Mouse (Mus musculus): ENCODE results near the gene Gcnt4. TPM values are rescaled to one million over a fixed set of nuclear protein-coding genes. Genes with fewer than 3 reads are reported as not detected.

The Gcnt4 gene
- polyA plus RNA-seq, 1 experiment from 2014 or later = 1.3 TPM

DNA sequence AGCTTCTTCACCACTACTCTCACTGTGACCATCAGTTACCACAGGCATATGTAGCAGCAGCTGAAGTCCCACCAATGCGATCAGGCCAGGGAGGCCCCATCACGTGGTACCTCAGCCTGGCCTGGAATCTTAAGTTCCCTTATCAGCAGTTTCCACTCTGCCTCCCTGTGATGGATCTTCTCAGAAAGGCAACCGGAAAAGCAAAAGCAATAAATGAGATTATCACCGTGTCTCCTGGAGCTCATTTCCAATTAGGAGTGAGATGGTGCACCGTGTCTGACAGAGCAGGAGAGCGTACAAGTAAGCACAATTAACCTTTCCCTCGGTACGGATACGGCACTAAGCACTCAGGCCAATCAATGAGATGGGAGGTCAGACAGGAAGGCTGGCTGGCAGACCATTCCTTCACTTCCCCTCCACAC is 47.4 kb downstream of the Gcnt4 start:
- Histone ChIP-seq H3K27me3 (ENCODE audit: insufficient read depth, low read length) (no peaks in the 10 kb centered on the region), H3K27ac (no peak overlapping the region), H3K4me1 (replicated peaks; ENCODE audit: insufficient read depth, low read length) (no peaks in the 10 kb centered on the region), H3K4me2 (ENCODE audit: low read length) (no peak overlapping the region), H3K9me3 (replicated peaks; ENCODE audit: low read length) (no peaks in the 10 kb centered on the region), H3K4me3 (replicated peaks; ENCODE audit: low read depth, low read length) (no peak overlapping the region), H3K9ac (ENCODE audit: low read depth, low read length) (no peak overlapping the region), H3K36me3 (ENCODE audit: insufficient read depth, low read length) (no peaks in the 10 kb centered on the region)
- WGBS = 63% methylated on average over 9 of the region's 9 CpGs
- DNase-seq (ENCODE audit: low spot score) (no peak), ATAC-seq (replicated peaks; ENCODE audit: low FRiP score, low read depth) (no peak)
- no peak for TF ChIP-seq CTCF (IDR thresholded peaks at IDR 0.05; ENCODE audit: low read depth)

DNA sequence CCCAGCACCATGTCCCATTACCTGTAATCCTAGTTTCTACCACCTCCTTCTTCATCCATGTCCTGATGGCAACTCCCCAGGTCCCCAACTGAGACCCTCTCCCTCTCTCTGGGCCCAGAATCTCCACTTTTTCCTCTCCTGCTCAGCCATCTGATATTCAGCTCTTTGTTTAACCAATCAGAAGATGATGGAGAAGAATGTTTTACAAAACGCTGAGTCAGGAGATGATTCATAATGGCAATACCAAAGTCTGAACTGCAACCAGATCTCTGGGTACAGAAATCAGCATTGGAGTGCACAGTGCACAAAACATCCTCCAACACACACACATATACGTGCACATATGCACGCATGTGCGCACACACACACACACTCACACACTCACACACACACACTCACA is 48.8 kb downstream of the Gcnt4 start:
- Histone ChIP-seq H3K36me3 (ENCODE audit: insufficient read depth, low read length) (no peaks in the 10 kb centered on the region), H3K4me1 (replicated peaks; ENCODE audit: insufficient read depth, low read length) (no peaks in the 10 kb centered on the region), H3K4me2 (ENCODE audit: low read length) (no peak overlapping the region), H3K9me3 (replicated peaks; ENCODE audit: low read length) (no peaks in the 10 kb centered on the region), H3K27ac (no peak overlapping the region), H3K4me3 (replicated peaks; ENCODE audit: low read depth, low read length) (no peak overlapping the region), H3K27me3 (ENCODE audit: insufficient read depth, low read length) (no peaks in the 10 kb centered on the region), H3K9ac (ENCODE audit: low read depth, low read length) (no peak overlapping the region)
- no peak for ATAC-seq (replicated peaks; ENCODE audit: low FRiP score, low read depth)
- 92% methylated on average over 4 of the region's 4 CpGs for WGBS
- no peak for TF ChIP-seq CTCF (IDR thresholded peaks at IDR 0.05; ENCODE audit: low read depth)
- DNase-seq (ENCODE audit: low spot score) = no peak

DNA sequence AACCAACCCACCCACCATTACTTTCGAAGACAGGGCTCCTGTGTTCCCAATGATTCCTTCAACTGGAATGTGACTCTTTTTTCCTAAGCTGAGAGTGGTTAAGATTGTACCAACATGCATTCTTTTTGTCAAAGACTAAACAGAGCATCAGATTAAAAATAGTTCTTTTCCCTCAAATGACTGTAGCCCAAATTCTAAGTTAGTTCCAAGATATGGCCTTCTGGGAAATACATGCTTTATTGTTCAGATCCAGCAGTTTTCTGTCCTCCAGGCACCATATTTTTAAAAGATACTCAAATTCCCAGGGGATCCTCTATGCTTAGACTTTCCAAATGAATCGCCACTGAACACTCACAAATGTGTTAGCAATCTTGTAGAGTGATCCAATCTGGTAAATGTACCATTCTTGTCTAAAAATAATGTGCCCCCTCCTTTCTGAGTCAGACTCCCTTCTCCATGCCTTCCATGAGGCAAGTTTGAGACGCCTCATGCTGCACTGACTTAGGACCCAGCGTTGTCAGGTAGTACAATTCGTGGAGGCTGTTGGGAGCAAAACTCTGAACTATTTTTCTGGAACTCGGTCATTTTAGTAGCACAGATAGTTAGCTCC is 52.6 kb downstream of the Gcnt4 start:
- WGBS = 87% methylated on average over 6 of the region's 6 CpGs
- H3K9me3 ChIP-seq (replicated peaks; ENCODE audit: low read length) = no peaks in the 10 kb centered on the region
- no peaks in the 10 kb centered on the region for H3K4me1 ChIP-seq (replicated peaks; ENCODE audit: insufficient read depth, low read length)
- no peak for TF ChIP-seq CTCF (IDR thresholded peaks at IDR 0.05; ENCODE audit: low read depth)
- H3K36me3 ChIP-seq (ENCODE audit: insufficient read depth, low read length) = no peaks in the 10 kb centered on the region
- H3K4me2 ChIP-seq (ENCODE audit: low read length) = no peak overlapping the region
- H3K27me3 ChIP-seq (ENCODE audit: insufficient read depth, low read length) = no peaks in the 10 kb centered on the region
- no peak overlapping the region for H3K27ac ChIP-seq
- DNase-seq (ENCODE audit: low spot score) (no peak), ATAC-seq (replicated peaks; ENCODE audit: low FRiP score, low read depth) (no peak)
- no peak overlapping the region for H3K4me3 ChIP-seq (replicated peaks; ENCODE audit: low read depth, low read length)
- H3K9ac ChIP-seq (ENCODE audit: low read depth, low read length) = no peak overlapping the region

DNA sequence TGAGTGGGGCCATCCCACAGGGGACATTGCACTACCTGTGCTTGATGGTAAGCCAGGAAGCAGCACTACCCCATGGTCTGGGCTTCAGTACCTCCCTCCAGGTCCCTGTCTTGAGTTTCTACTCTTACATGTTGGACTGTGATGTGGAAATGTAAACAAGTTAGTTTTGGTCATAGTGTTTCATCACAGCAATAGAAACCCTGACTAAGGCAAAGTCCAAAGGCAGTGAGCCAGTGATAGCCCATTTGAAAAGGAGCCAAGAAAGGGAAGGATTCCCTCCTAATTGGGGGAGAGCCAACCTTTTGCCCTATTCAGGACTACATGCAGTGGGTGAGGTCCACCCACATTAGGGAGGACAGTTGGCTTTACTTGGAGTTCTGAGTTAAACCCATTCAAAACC is 56.1 kb downstream of the Gcnt4 start:
- DNase-seq (ENCODE audit: low spot score) = no peak
- no peak overlapping the region for H3K9ac ChIP-seq (ENCODE audit: low read depth, low read length)
- H3K4me2 ChIP-seq (ENCODE audit: low read length) = no peak overlapping the region
- H3K4me1 ChIP-seq (replicated peaks; ENCODE audit: insufficient read depth, low read length) = peaks cover 5% of the 10 kb centered on the region; the same call in 1 of the 2 replicates
- H3K27me3 ChIP-seq (ENCODE audit: insufficient read depth, low read length) = no peaks in the 10 kb centered on the region
- H3K27ac ChIP-seq = no peak overlapping the region
- TF ChIP-seq CTCF (IDR thresholded peaks at IDR 0.05; ENCODE audit: low read depth) = no peak
- no peak for ATAC-seq (replicated peaks; ENCODE audit: low FRiP score, low read depth)
- no peaks in the 10 kb centered on the region for H3K36me3 ChIP-seq (ENCODE audit: insufficient read depth, low read length)
- no peak overlapping the region for H3K4me3 ChIP-seq (replicated peaks; ENCODE audit: low read depth, low read length)
- H3K9me3 ChIP-seq (replicated peaks; ENCODE audit: low read length) = no peaks in the 10 kb centered on the region

DNA sequence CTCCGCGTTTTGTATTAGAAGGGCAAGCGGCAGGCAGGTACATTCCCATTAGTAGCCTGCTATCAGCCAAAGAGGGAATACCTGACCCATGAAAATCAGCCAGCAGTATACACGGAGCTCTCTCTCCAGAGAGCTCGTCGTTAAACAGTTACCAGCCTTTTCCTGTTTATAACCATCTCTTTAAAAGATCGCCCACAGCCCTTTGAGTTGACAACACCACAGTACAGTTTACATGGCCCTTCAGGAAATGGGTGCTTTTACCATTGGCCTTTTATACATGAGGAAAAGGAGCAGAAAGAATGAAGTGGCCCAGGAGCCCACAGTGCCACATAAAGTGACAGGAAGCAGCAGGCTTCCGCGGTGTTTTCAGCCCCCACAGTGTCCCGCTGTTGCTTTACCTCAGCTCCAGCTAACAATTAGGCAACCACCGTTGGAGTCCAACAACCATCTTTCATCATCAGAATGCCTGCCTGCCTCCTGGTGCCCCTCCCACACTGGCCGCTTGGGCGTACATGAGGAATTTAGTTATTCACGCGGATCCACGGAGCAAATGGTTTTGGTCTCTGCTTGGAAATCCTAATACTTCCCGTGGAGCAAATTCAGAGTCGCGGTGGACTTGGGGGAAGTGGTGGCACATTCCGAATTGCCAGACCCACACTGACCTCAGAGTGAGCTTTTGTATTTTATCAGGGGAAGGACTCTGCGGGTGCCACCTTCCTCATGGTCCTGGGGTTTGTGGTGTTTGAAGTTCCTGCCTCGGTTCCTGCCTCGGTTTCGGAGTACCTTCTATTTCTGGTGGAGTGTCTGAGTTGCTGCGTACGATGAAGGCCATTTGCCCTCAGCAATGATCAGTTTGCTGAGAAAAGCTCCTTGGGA is 59.0 kb downstream of the Gcnt4 start:
- Histone ChIP-seq H3K36me3 (ENCODE audit: insufficient read depth, low read length) (no peaks in the 10 kb centered on the region), H3K9me3 (replicated peaks; ENCODE audit: low read length) (no peaks in the 10 kb centered on the region), H3K27me3 (ENCODE audit: insufficient read depth, low read length) (no peaks in the 10 kb centered on the region), H3K4me1 (replicated peaks; ENCODE audit: insufficient read depth, low read length) (peaks cover 5% of the 10 kb centered on the region; the same call in 1 of the 2 replicates), H3K9ac (ENCODE audit: low read depth, low read length) (no peak overlapping the region), H3K4me3 (replicated peaks; ENCODE audit: low read depth, low read length) (no peak overlapping the region), H3K27ac (peak overlapping the region; percentile 82), H3K4me2 (ENCODE audit: low read length) (peak overlapping the region; percentile 45)
- peak; percentile 82 for ATAC-seq (replicated peaks; ENCODE audit: low FRiP score, low read depth)
- DNase-seq (ENCODE audit: low spot score) = peak; percentile 78
- no peak for TF ChIP-seq CTCF (IDR thresholded peaks at IDR 0.05; ENCODE audit: low read depth)
- WGBS = 34% methylated on average over 26 of the region's 26 CpGs

DNA sequence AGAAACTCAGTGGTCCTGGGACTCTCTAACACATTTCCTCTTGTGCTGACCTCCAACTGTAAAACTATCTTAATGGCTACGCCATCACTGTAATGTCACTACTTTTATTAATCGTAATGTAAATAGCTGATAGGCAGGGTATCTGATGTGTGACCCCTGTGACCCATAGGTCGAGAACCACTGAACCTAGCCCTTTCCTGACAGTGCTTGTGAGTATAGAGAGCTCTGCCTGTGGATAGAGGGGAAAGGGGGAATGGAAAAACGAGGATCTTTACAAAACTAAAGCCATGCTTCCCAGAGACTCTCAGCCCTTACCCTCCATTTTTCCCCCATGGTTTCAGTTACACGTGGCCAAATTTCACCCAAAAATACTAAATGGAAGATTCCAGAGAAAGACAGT is 60.2 kb downstream of the Gcnt4 start:
- no peak for TF ChIP-seq CTCF (IDR thresholded peaks at IDR 0.05; ENCODE audit: low read depth)
- WGBS = 69% methylated on average over 5 of the region's 5 CpGs
- ATAC-seq (replicated peaks; ENCODE audit: low FRiP score, low read depth) = no peak
- no peaks in the 10 kb centered on the region for H3K36me3 ChIP-seq (ENCODE audit: insufficient read depth, low read length)
- H3K4me1 ChIP-seq (replicated peaks; ENCODE audit: insufficient read depth, low read length) = peaks cover 5% of the 10 kb centered on the region; the same call in 1 of the 2 replicates
- no peaks in the 10 kb centered on the region for H3K9me3 ChIP-seq (replicated peaks; ENCODE audit: low read length)
- H3K9ac ChIP-seq (ENCODE audit: low read depth, low read length) = no peak overlapping the region
- H3K27me3 ChIP-seq (ENCODE audit: insufficient read depth, low read length) = no peaks in the 10 kb centered on the region
- no peak overlapping the region for H3K4me3 ChIP-seq (replicated peaks; ENCODE audit: low read depth, low read length)
- no peak overlapping the region for H3K4me2 ChIP-seq (ENCODE audit: low read length)
- no peak for DNase-seq (ENCODE audit: low spot score)
- no peak overlapping the region for H3K27ac ChIP-seq

All from kidney, postnatal 0 days (tissue).